Mouse (Mus musculus): ENCODE data around the gene Lrrc7. TPM values are rescaled to one million over a fixed set of nuclear protein-coding genes. Genes with fewer than 3 reads are reported as not detected.
"Not testable (repeated sequence)": the region's sequence is repeated elsewhere in the genome, so short reads cannot be mapped to it uniquely, and the experiment has no call there.

The Lrrc7 gene
- total RNA-seq, 2 experiments from 2014 or later, result 118 to 126 TPM

- TF ChIP-seq CTCF (IDR thresholded peaks at IDR 0.05), result no peak
- intact Hi-C loops (cut with DNase I), result loop anchor here (10.0 kb wide), 1 partner anchor 1122 kb away; no protein-coding TSS in a partner anchor
- no peak overlapping the region for H3K4me3 ChIP-seq
- no peak overlapping the region for H3K27ac ChIP-seq
- DNase-seq (ENCODE audit: extremely low spot score in 1 of 2, low spot score in 2 of 2), result no peak
These were observed 398.9 kb downstream of the Lrrc7 start for GRCm38 (mm10) chr3:158163127-158163526.

- H3K4me3 ChIP-seq, result no peak overlapping the region
- intact Hi-C loops (cut with DNase I), result loop anchor here (10.0 kb wide), 1 partner anchor 1123 kb away; no protein-coding TSS in a partner anchor
- no peak overlapping the region for H3K27ac ChIP-seq
- DNase-seq (ENCODE audit: extremely low spot score in 1 of 2, low spot score in 2 of 2), result no peak
- TF ChIP-seq CTCF (IDR thresholded peaks at IDR 0.05), result no peak
These were observed 400.0 kb downstream of the Lrrc7 start for GRCm38 (mm10) chr3:158161924-158162490.

- Histone ChIP-seq H3K4me3 (no peak overlapping the region), H3K27ac (no peak overlapping the region)
- intact Hi-C loops (cut with DNase I), result no loop called here
- no peak for TF ChIP-seq CTCF (IDR thresholded peaks at IDR 0.05)
- DNase-seq (ENCODE audit: extremely low spot score in 1 of 2, low spot score in 2 of 2), result no peak
These were observed 406.3 kb downstream of the Lrrc7 start for GRCm38 (mm10) chr3:158155515-158156286.

- intact Hi-C loops (cut with DNase I), result no loop called here
- Histone ChIP-seq H3K27ac (no peak overlapping the region), H3K4me3 (no peak overlapping the region)
- no peak for TF ChIP-seq CTCF (IDR thresholded peaks at IDR 0.05)
- no peak for DNase-seq (ENCODE audit: extremely low spot score in 1 of 2, low spot score in 2 of 2)
These were observed 407.9 kb downstream of the Lrrc7 start for GRCm38 (mm10) chr3:158154134-158154533.

GRCm38 (mm10) chr3:158148998-158149397 lies 413.0 kb downstream of the Lrrc7 start:
- TF ChIP-seq CTCF (IDR thresholded peaks at IDR 0.05), result no peak
- intact Hi-C loops (cut with DNase I), result no loop called here
- H3K27ac ChIP-seq, result no peak overlapping the region
- no peak for DNase-seq (ENCODE audit: extremely low spot score in 1 of 2, low spot score in 2 of 2)
- no peak overlapping the region for H3K4me3 ChIP-seq

GRCm38 (mm10) chr3:158140629-158141028 lies 421.4 kb downstream of the Lrrc7 start:
- Histone ChIP-seq H3K27ac (peak overlapping the region; percentile 48), H3K4me3 (no peak overlapping the region)
- intact Hi-C loops (cut with DNase I), result no loop called here
- no peak for TF ChIP-seq CTCF (IDR thresholded peaks at IDR 0.05)
- DNase-seq (ENCODE audit: extremely low spot score in 1 of 2, low spot score in 2 of 2), result no peak

- Histone ChIP-seq H3K27ac (no peak overlapping the region), H3K4me3 (no peak overlapping the region)
- intact Hi-C loops (cut with DNase I), result no loop called here
- DNase-seq (ENCODE audit: extremely low spot score in 1 of 2, low spot score in 2 of 2), result no peak
- TF ChIP-seq CTCF (IDR thresholded peaks at IDR 0.05), result no peak
These were observed 424.2 kb downstream of the Lrrc7 start for GRCm38 (mm10) chr3:158137796-158138195.

GRCm38 (mm10) chr3:158131672-158132071 lies 430.3 kb downstream of the Lrrc7 start:
- intact Hi-C loops (cut with DNase I), result no loop called here
- no peak for DNase-seq (ENCODE audit: extremely low spot score in 1 of 2, low spot score in 2 of 2)
- no peak for TF ChIP-seq CTCF (IDR thresholded peaks at IDR 0.05)
- no peak overlapping the region for H3K27ac ChIP-seq
- no peak overlapping the region for H3K4me3 ChIP-seq

GRCm38 (mm10) chr3:158131233-158131632 lies 430.8 kb downstream of the Lrrc7 start:
- intact Hi-C loops (cut with DNase I), result no loop called here
- no peak overlapping the region for H3K4me3 ChIP-seq
- no peak overlapping the region for H3K27ac ChIP-seq
- no peak for TF ChIP-seq CTCF (IDR thresholded peaks at IDR 0.05)
- DNase-seq (ENCODE audit: extremely low spot score in 1 of 2, low spot score in 2 of 2), result no peak

- TF ChIP-seq CTCF (IDR thresholded peaks at IDR 0.05), result no peak
- Histone ChIP-seq H3K4me3 (no peak overlapping the region), H3K27ac (no peak overlapping the region)
- no peak for DNase-seq (ENCODE audit: extremely low spot score in 1 of 2, low spot score in 2 of 2)
- intact Hi-C loops (cut with DNase I), result no loop called here
These were observed 439.1 kb downstream of the Lrrc7 start for GRCm38 (mm10) chr3:158122899-158123298.

- H3K27ac ChIP-seq, result no peak overlapping the region
- TF ChIP-seq CTCF (IDR thresholded peaks at IDR 0.05), result no peak
- no peak overlapping the region for H3K4me3 ChIP-seq
- DNase-seq (ENCODE audit: extremely low spot score in 1 of 2, low spot score in 2 of 2), result no peak
- intact Hi-C loops (cut with DNase I), result no loop called here
These were observed 456.8 kb downstream of the Lrrc7 start for GRCm38 (mm10) chr3:158105260-158105659.

- intact Hi-C loops (cut with DNase I), result no loop called here
- Histone ChIP-seq H3K27ac (no peak overlapping the region), H3K4me3 (no peak overlapping the region)
- no peak for TF ChIP-seq CTCF (IDR thresholded peaks at IDR 0.05)
- DNase-seq (ENCODE audit: extremely low spot score in 1 of 2, low spot score in 2 of 2), result no peak
These were observed 458.6 kb downstream of the Lrrc7 start for GRCm38 (mm10) chr3:158103467-158103866.

- intact Hi-C loops (cut with DNase I); H3K4me3 ChIP-seq; H3K27ac ChIP-seq; DNase-seq (ENCODE audit: extremely low spot score in 1 of 2, low spot score in 2 of 2): not testable (repeated sequence)
These were observed 459.5 kb downstream of the Lrrc7 start for GRCm38 (mm10) chr3:158102530-158102929.

GRCm38 (mm10) chr3:158102043-158102442 lies 460.0 kb downstream of the Lrrc7 start:
- H3K4me3 ChIP-seq; H3K27ac ChIP-seq; intact Hi-C loops (cut with DNase I); DNase-seq (ENCODE audit: extremely low spot score in 1 of 2, low spot score in 2 of 2): not testable (repeated sequence)

Measured in left cerebral cortex, adult 2 months (tissue).